ENCODE assay signal across 18 mouse cellular contexts in genomic region chr12:98528635-98529034, GRCm38 (mm10). TPM values are rescaled to one million over a fixed set of nuclear protein-coding genes. Genes with fewer than 3 reads are reported as not detected.
"Had no signal": no experiment of that assay in that cellular context is flagged by ENCODE, and none has a peak within 500 bp of the region (broad histone marks: within the 10 kb centered on the region; RNA-seq: fewer than 3 reads in every experiment).

No protein-coding gene starts in this region.

- H3K9me3 ChIP-seq: limb, embryonic 13.5 days; liver, embryonic 15.5 days had no signal

- H3K4me1 ChIP-seq: limb, embryonic 13.5 days; liver, embryonic 15.5 days had no signal

- DNase-seq: kidney, adult 11 months; kidney, adult 9 months; kidney, postnatal 36 days; left cerebral cortex, postnatal 4 days; lung, embryonic 14.5 days; lung, postnatal 10 days; lung, postnatal 4 days; right cerebral cortex, adult 18-20 months; spleen, adult 18-20 months; thymus, postnatal 36 days had no signal

- H3K9ac ChIP-seq: limb, embryonic 13.5 days; liver, embryonic 15.5 days; lung, embryonic 14.5 days; midbrain, embryonic 12.5 days had no signal

- H3K27ac ChIP-seq: kidney, postnatal 0 days; layer of hippocampus, adult 2 months; limb, embryonic 13.5 days; liver, embryonic 15.5 days; midbrain, embryonic 12.5 days had no signal

- H3K4me2 ChIP-seq: limb, embryonic 13.5 days; liver, embryonic 11.5 days; liver, embryonic 15.5 days; lung, embryonic 14.5 days; midbrain, embryonic 12.5 days had no signal

- H3K36me3 ChIP-seq: limb, embryonic 13.5 days; liver, embryonic 15.5 days had no signal

- ATAC-seq: midbrain, embryonic 16.5 days had no signal

- H3K4me3 ChIP-seq: layer of hippocampus, adult 2 months; limb, embryonic 13.5 days; liver, embryonic 15.5 days; midbrain, embryonic 12.5 days had no signal

- H3K27me3 ChIP-seq: limb, embryonic 13.5 days; liver, embryonic 15.5 days; midbrain, embryonic 12.5 days had no signal

RNA-seq across cellular contexts. Expression of gene Kcnk10, which starts 49.5 kb away (rescaled TPM):
- total RNA-seq: megakaryocyte-erythroid progenitor cell, adult 5-6 weeks had no signal
